Mouse (Mus musculus) adrenal gland, adult 2 months (tissue): ENCODE data around the gene Mcm5. TPM values are rescaled to one million over a fixed set of nuclear protein-coding genes. Genes with fewer than 3 reads are reported as not detected.

Experiments
- DNase-seq: peaks from one replicate; pipeline ENCODE4 v3.0.0; 2021
- polyA plus RNA-seq: library from polyadenylated mRNA; depleted of rRNA; stranded (reverse); fragments of >200 nt; gene quantifications from 2 replicates; pipeline ENCODE4 v1.2.3, GENCODE M21; 2012
- total RNA-seq, 2 experiments: library from RNA; stranded (reverse); gene quantifications; 2 replicates each; pipeline ENCODE4 v1.2.3; 2021

Gene Mcm5
- total and polyA plus RNA-seq, 3 experiments, result 7.3 to 9.8 (median 8.2) TPM

GRCm38 (mm10) chr8:75093399-75094156, 15.8 kb upstream of the Mcm5 start, which contains the start of gene Hmox1:
Gene Hmox1, plus strand, starts transcription at chr8:75093621.
- DNase-seq, result peak; percentile 97

GRCm38 (mm10) chr8:75102956-75103355, 6.4 kb upstream of the Mcm5 start:
- DNase-seq, result no peak

- no peak for DNase-seq
These were observed 5.9 kb upstream of the Mcm5 start for GRCm38 (mm10) chr8:75103376-75103878.

GRCm38 (mm10) chr8:75108527-75109235, 688 bp upstream of the Mcm5 start:
- peak; percentile 89 for DNase-seq

GRCm38 (mm10) chr8:75110093-75110492, 724 bp downstream of the Mcm5 start:
- DNase-seq, result no peak

- DNase-seq, result no peak
These were observed 9.1 kb downstream of the Mcm5 start for GRCm38 (mm10) chr8:75118505-75118904.

GRCm38 (mm10) chr8:75119287-75119686, 9.9 kb downstream of the Mcm5 start:
- no peak for DNase-seq

GRCm38 (mm10) chr8:75119747-75120146, 10.4 kb downstream of the Mcm5 start:
- no peak for DNase-seq

- no peak for DNase-seq
These were observed 18.0 kb downstream of the Mcm5 start for GRCm38 (mm10) chr8:75127406-75127805.

GRCm38 (mm10) chr8:75132485-75132884, 23.1 kb downstream of the Mcm5 start:
- DNase-seq, result peak; percentile 32

- no peak for DNase-seq
These were observed 24.0 kb downstream of the Mcm5 start for GRCm38 (mm10) chr8:75133399-75133798.

- DNase-seq, result peak; percentile 48
These were observed 25.4 kb downstream of the Mcm5 start for GRCm38 (mm10) chr8:75134603-75135391.

- peak; percentile 10 for DNase-seq
These were observed 26.4 kb downstream of the Mcm5 start for GRCm38 (mm10) chr8:75135756-75136155.

GRCm38 (mm10) chr8:75136256-75136655, 26.9 kb downstream of the Mcm5 start:
- DNase-seq, result no peak

- DNase-seq, result no peak
These were observed 28.2 kb downstream of the Mcm5 start for GRCm38 (mm10) chr8:75137536-75137935.

- DNase-seq, result no peak
These were observed 41.7 kb downstream of the Mcm5 start for GRCm38 (mm10) chr8:75150911-75151610.

- DNase-seq, result no peak
These were observed 42.4 kb downstream of the Mcm5 start for GRCm38 (mm10) chr8:75151743-75152142.

- DNase-seq, result no peak
These were observed 43.2 kb downstream of the Mcm5 start for GRCm38 (mm10) chr8:75152505-75153082.

- DNase-seq, result no peak
These were observed 45.6 kb downstream of the Mcm5 start for GRCm38 (mm10) chr8:75154855-75155478.

GRCm38 (mm10) chr8:75155740-75156322, 46.5 kb downstream of the Mcm5 start:
- no peak for DNase-seq
